Mouse (Mus musculus) embryonic facial prominence, embryonic 13.5 days (tissue): ENCODE results near the gene Med13l. TPM values are rescaled to one million over a fixed set of nuclear protein-coding genes. Genes with fewer than 3 reads are reported as not detected.

Experiments used
- ATAC-seq: fragments of 200-750 bp; cut with Nextera tagmentation; 2 replicates; pipeline ENCODE4 v1.8.0; 2017; ENCODE audit warnings: low read depth; ENCODE audit not compliant: insufficient number of reproducible peaks, insufficient read depth, low FRiP score, low TSS enrichment
- H3K27ac ChIP-seq: fragments of 300-500 bp; sonication (generic); 2 replicates; pipeline ENCODE4 v1.5.1; 2015; ENCODE audit warnings: moderate library complexity, mild to moderate bottlenecking, inconsistent platforms
- H3K27me3 ChIP-seq: fragments of 300-500 bp; sonication (generic); 2 replicates; pipeline ENCODE4 v1.6.1; 2015; ENCODE audit warnings: mild to moderate bottlenecking, inconsistent platforms
- H3K36me3 ChIP-seq: fragments of 300-500 bp; sonication (generic); 2 replicates; pipeline ENCODE4 v1.6.1; 2015; ENCODE audit warnings: mild to moderate bottlenecking, inconsistent platforms
- H3K4me1 ChIP-seq: fragments of 300-500 bp; sonication (generic); 2 replicates; pipeline ENCODE4 v1.6.1; 2015; ENCODE audit warnings: inconsistent platforms
- H3K4me2 ChIP-seq: fragments of 300-500 bp; sonication (generic); 2 replicates; pipeline ENCODE4 v1.6.1; 2015; ENCODE audit warnings: moderate library complexity, mild to moderate bottlenecking, inconsistent platforms
- H3K4me3 ChIP-seq: fragments of 300-500 bp; sonication (generic); 2 replicates; pipeline ENCODE4 v1.5.1; 2015; ENCODE audit warnings: mild to moderate bottlenecking, inconsistent platforms
- H3K9ac ChIP-seq: fragments of 300-500 bp; sonication (generic); 2 replicates; pipeline ENCODE4 v1.6.1; 2015; ENCODE audit warnings: mild to moderate bottlenecking, inconsistent platforms
- H3K9me3 ChIP-seq: fragments of 300-500 bp; sonication (generic); 2 replicates; pipeline ENCODE4 v1.6.1; 2016; ENCODE audit warnings: inconsistent platforms
- WGBS: fragments of 180-500 bp; shearing (Covaris S2); methylation state at CpG from one replicate; pipeline ENCODE4 v1.1.7; 2015; ENCODE audit warnings: mixed read lengths; 5-methylcytosine and 5-hydroxymethylcytosine counted together
- polyA plus RNA-seq: library from polyadenylated mRNA; unstranded; fragments of >200 nt; fragmentation: Nextera tagmentation; extraction: Ambion mirVana; gene quantifications from 2 replicates; pipeline ENCODE4 v1.2.1, GENCODE M21; 2015

The Med13l gene
- polyA plus RNA-seq, 1 experiment from 2014 or later, result 16.6 TPM

GRCm38 (mm10) chr5:118704148-118704547 is 143.7 kb downstream of the Med13l start:
- no peaks in the 10 kb centered on the region for H3K9me3 ChIP-seq
- no peak overlapping the region for H3K4me2 ChIP-seq
- WGBS, result 79% methylated on average over 3 of the region's 3 CpGs
- no peaks in the 10 kb centered on the region for H3K27me3 ChIP-seq
- H3K36me3 ChIP-seq, result no peaks in the 10 kb centered on the region
- H3K9ac ChIP-seq, result no peak overlapping the region
- H3K4me3 ChIP-seq, result no peak overlapping the region
- no peak overlapping the region for H3K27ac ChIP-seq
- H3K4me1 ChIP-seq, result peaks cover 77% of the 10 kb centered on the region
- ATAC-seq, result no peak

DNA sequence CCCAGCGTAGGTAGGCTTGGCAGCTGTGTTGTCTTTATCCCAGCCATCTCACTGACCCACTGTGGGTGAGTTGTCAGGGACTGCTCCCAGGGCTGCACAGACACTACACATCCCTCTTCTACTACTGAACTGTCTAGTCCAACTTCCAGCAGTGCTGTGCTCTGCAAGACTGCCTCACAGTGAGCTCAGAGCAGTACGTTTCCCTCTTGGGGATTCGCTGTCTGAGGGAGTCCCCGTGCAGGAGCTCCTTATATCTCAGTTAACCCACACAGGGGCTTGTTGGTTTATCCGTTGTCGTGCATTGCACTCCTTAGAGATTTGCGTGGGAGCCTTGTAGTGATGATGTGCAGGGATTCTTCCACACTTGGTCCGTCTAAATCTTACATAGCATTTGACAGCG is 144.5 kb downstream of the Med13l start:
- no peaks in the 10 kb centered on the region for H3K36me3 ChIP-seq
- H3K4me3 ChIP-seq, result no peak overlapping the region
- WGBS, result 87% methylated on average over 9 of the region's 9 CpGs
- H3K9ac ChIP-seq, result no peak overlapping the region
- peaks cover 85% of the 10 kb centered on the region for H3K4me1 ChIP-seq
- no peak for ATAC-seq
- no peaks in the 10 kb centered on the region for H3K27me3 ChIP-seq
- 0 out of 2 replicates have a peak overlapping the region, but pooled peaks have one; percentile 3 for H3K4me2 ChIP-seq
- H3K9me3 ChIP-seq, result no peaks in the 10 kb centered on the region
- H3K27ac ChIP-seq, result peak overlapping the region; percentile 5; the same call in 1 of the 2 replicates

GRCm38 (mm10) chr5:118706009-118706408 is 145.5 kb downstream of the Med13l start:
- H3K27me3 ChIP-seq, result no peaks in the 10 kb centered on the region
- no peaks in the 10 kb centered on the region for H3K36me3 ChIP-seq
- H3K4me3 ChIP-seq, result no peak overlapping the region
- H3K9ac ChIP-seq, result no peak overlapping the region
- no peak overlapping the region for H3K4me2 ChIP-seq
- H3K9me3 ChIP-seq, result no peaks in the 10 kb centered on the region
- peak overlapping the region; percentile 24; the same call in 1 of the 2 replicates for H3K27ac ChIP-seq
- 26% methylated on average over 6 of the region's 6 CpGs for WGBS
- peaks cover 91% of the 10 kb centered on the region for H3K4me1 ChIP-seq
- 0 out of 2 replicates have a peak, but pooled peaks have one; percentile 16 for ATAC-seq

GRCm38 (mm10) chr5:118706414-118706813 is 145.9 kb downstream of the Med13l start:
- no peaks in the 10 kb centered on the region for H3K9me3 ChIP-seq
- H3K9ac ChIP-seq, result no peak overlapping the region
- WGBS, result 34% methylated on average over 3 of the region's 3 CpGs
- peaks cover 88% of the 10 kb centered on the region for H3K4me1 ChIP-seq
- no peak for ATAC-seq
- no peak overlapping the region for H3K4me3 ChIP-seq
- H3K4me2 ChIP-seq, result no peak overlapping the region
- no peaks in the 10 kb centered on the region for H3K27me3 ChIP-seq
- peak overlapping the region; percentile 24; the same call in 1 of the 2 replicates for H3K27ac ChIP-seq
- no peaks in the 10 kb centered on the region for H3K36me3 ChIP-seq

GRCm38 (mm10) chr5:118707501-118707900 is 147.0 kb downstream of the Med13l start:
- H3K4me1 ChIP-seq, result peaks cover 86% of the 10 kb centered on the region
- H3K4me2 ChIP-seq, result no peak overlapping the region
- no peak overlapping the region for H3K4me3 ChIP-seq
- H3K36me3 ChIP-seq, result no peaks in the 10 kb centered on the region
- ATAC-seq, result no peak
- H3K9ac ChIP-seq, result no peak overlapping the region
- H3K27me3 ChIP-seq, result no peaks in the 10 kb centered on the region
- 65% methylated on average over 5 of the region's 5 CpGs for WGBS
- no peaks in the 10 kb centered on the region for H3K9me3 ChIP-seq
- H3K27ac ChIP-seq, result no peak overlapping the region

- 58% methylated on average over 16 of the region's 16 CpGs for WGBS
- Histone ChIP-seq H3K4me2 (no peak overlapping the region), H3K36me3 (no peaks in the 10 kb centered on the region), H3K4me1 (peaks cover 85% of the 10 kb centered on the region), H3K9ac (peak overlapping the region; percentile 27; the same call in 1 of the 2 replicates), H3K27me3 (no peaks in the 10 kb centered on the region), H3K27ac (no peak overlapping the region), H3K9me3 (no peaks in the 10 kb centered on the region), H3K4me3 (no peak overlapping the region)
- no peak for ATAC-seq
These were observed 147.9 kb downstream of the Med13l start for GRCm38 (mm10) chr5:118708215-118708949.

GRCm38 (mm10) chr5:118709847-118710251 is 149.4 kb downstream of the Med13l start:
- Histone ChIP-seq H3K9ac (no peak overlapping the region), H3K4me1 (peaks cover 75% of the 10 kb centered on the region), H3K36me3 (no peaks in the 10 kb centered on the region), H3K4me2 (no peak overlapping the region), H3K4me3 (no peak overlapping the region), H3K27me3 (no peaks in the 10 kb centered on the region), H3K27ac (no peak overlapping the region), H3K9me3 (no peaks in the 10 kb centered on the region)
- ATAC-seq, result no peak
- WGBS, result 43% methylated on average over 7 of the region's 7 CpGs

- H3K9me3 ChIP-seq, result no peaks in the 10 kb centered on the region
- no peak overlapping the region for H3K9ac ChIP-seq
- H3K4me1 ChIP-seq, result peaks cover 47% of the 10 kb centered on the region
- no peak overlapping the region for H3K4me3 ChIP-seq
- no peak for ATAC-seq
- no peak overlapping the region for H3K27ac ChIP-seq
- H3K27me3 ChIP-seq, result no peaks in the 10 kb centered on the region
- 0 out of 2 replicates have a peak, but pooled peaks cover under 1% of the 10 kb centered on the region for H3K36me3 ChIP-seq
- 91% methylated on average over 7 of the region's 7 CpGs for WGBS
- no peak overlapping the region for H3K4me2 ChIP-seq
These were observed 155.0 kb downstream of the Med13l start for GRCm38 (mm10) chr5:118715518-118715917.

- H3K27me3 ChIP-seq, result no peaks in the 10 kb centered on the region
- H3K9me3 ChIP-seq, result no peaks in the 10 kb centered on the region
- 60% methylated on average over 14 of the region's 14 CpGs for WGBS
- no peak overlapping the region for H3K9ac ChIP-seq
- ATAC-seq, result no peak
- peaks cover 7% of the 10 kb centered on the region; the same call in 1 of the 2 replicates for H3K36me3 ChIP-seq
- H3K4me1 ChIP-seq, result peaks cover 41% of the 10 kb centered on the region
- no peak overlapping the region for H3K4me2 ChIP-seq
- H3K4me3 ChIP-seq, result no peak overlapping the region
- no peak overlapping the region for H3K27ac ChIP-seq
These were observed 156.1 kb downstream of the Med13l start for GRCm38 (mm10) chr5:118716295-118717271.

GRCm38 (mm10) chr5:118717456-118717855 is 157.0 kb downstream of the Med13l start:
- H3K4me1 ChIP-seq, result peaks cover 35% of the 10 kb centered on the region
- no peak overlapping the region for H3K4me3 ChIP-seq
- no peak for ATAC-seq
- no peak overlapping the region for H3K9ac ChIP-seq
- no peak overlapping the region for H3K27ac ChIP-seq
- H3K27me3 ChIP-seq, result no peaks in the 10 kb centered on the region
- H3K36me3 ChIP-seq, result peaks cover 16% of the 10 kb centered on the region
- H3K9me3 ChIP-seq, result no peaks in the 10 kb centered on the region
- no peak overlapping the region for H3K4me2 ChIP-seq
- 70% methylated on average over 10 of the region's 10 CpGs for WGBS

GRCm38 (mm10) chr5:118718070-118718469 is 157.6 kb downstream of the Med13l start:
- H3K4me2 ChIP-seq, result no peak overlapping the region
- H3K4me1 ChIP-seq, result peaks cover 28% of the 10 kb centered on the region
- ATAC-seq, result no peak
- WGBS, result 87% methylated on average over 6 of the region's 6 CpGs
- H3K4me3 ChIP-seq, result no peak overlapping the region
- H3K27ac ChIP-seq, result no peak overlapping the region
- no peak overlapping the region for H3K9ac ChIP-seq
- H3K27me3 ChIP-seq, result no peaks in the 10 kb centered on the region
- H3K9me3 ChIP-seq, result no peaks in the 10 kb centered on the region
- H3K36me3 ChIP-seq, result peaks cover 19% of the 10 kb centered on the region
